Mouse (Mus musculus): ENCODE data around the gene Prkcg. TPM values are rescaled to one million over a fixed set of nuclear protein-coding genes. Genes with fewer than 3 reads are reported as not detected.

Prkcg gene
- total and polyA plus RNA-seq, 3 experiments, result 0.15 to 3.0 (median 0.17) TPM

DNA sequence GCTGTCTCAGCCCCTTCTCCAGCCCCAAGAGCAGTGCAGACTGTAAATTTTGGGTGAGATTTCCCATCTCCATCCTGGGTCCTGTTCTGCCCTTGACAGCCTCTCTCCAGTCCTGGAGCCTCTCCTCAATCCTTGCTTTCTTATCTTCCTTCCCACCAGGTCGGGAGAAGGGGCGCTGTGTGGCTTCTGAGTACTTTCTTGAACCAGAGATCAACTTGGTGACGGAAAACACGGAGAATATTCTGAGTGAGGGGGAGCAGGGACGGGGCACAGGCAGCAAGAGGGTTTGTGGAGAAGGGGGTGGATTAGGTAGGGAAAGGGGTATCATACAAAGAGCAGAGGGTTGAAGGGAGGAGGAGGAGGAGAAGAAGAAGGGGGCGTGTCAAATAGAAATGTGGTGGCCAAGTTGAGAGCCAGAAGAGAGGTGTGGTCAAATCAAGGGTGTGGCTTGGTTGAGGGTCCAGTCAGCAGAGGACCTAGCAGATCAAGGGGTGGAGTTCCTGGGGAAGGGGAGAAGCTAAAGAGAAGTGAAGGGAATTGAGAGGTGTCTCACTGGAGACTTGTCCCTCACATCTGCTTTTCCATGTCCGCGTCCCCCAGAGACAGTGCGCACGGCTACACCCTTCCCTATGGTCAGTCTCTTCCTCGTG lies 49.4 kb downstream of the Prkcg start:
- TF ChIP-seq MXI1 (IDR thresholded peaks at IDR 0.05; ENCODE audit: low read depth, low read length), result no peak
- TF ChIP-seq CHD2 (IDR thresholded peaks at IDR 0.05; ENCODE audit: low read length), result no peak
- TF ChIP-seq MAX (IDR thresholded peaks at IDR 0.05; ENCODE audit: low read length), result no peak
- no peak for TF ChIP-seq MEF2A (IDR thresholded peaks at IDR 0.05; ENCODE audit: borderline replicate concordance, low read depth, low read length)
- no peak for TF ChIP-seq EP300 (IDR thresholded peaks at IDR 0.05; ENCODE audit: low read length)
- TF ChIP-seq SIN3A (IDR thresholded peaks at IDR 0.05; ENCODE audit: low read length), result no peak
- no peak for TF ChIP-seq NRF1 (IDR thresholded peaks at IDR 0.05; ENCODE audit: low read depth, low read length)
- no peak for TF ChIP-seq CTCF (conservative IDR thresholded peaks at IDR 0.05 in 1 of 2, IDR thresholded peaks at IDR 0.05 in 1 of 2; ENCODE audit: low read depth in 2 of 2, low read length in 2 of 2)
- in situ Hi-C loops (cut with MboI; ENCODE audit: low pct_ligation_motif_present, low pct_unique_long_range_greater_than_20kb, low sequenced_read_pairs) (no loop called here), dilution Hi-C loops (cut with MboI; ENCODE audit: extremely low pct_ligation_motif_present, extremely low pct_unique_long_range_greater_than_20kb, low sequenced_read_pairs) (no loop called here)
- peak; percentile 31 for DNase-seq (ENCODE audit: extremely low read depth)
- H3K4me2 ChIP-seq (ENCODE audit: insufficient read depth, low read depth, poor library complexity, severe bottlenecking), result peak overlapping the region; percentile 65; the same call in 1 of the 2 replicates
- H3K9ac ChIP-seq (ENCODE audit: insufficient read depth, low read depth), result no peak overlapping the region
- peak overlapping the region; percentile 5 to 30 (median 19) for H3K4me3 ChIP-seq (replicated peaks in 1 of 3; ENCODE audit: low read depth in 2 of 3, low read length in 2 of 3, poor library complexity in 1 of 3)
- H3K36me3 ChIP-seq (replicated peaks in 1 of 2; ENCODE audit: control insufficient read depth in 1 of 2, insufficient read depth in 1 of 2, low read length in 1 of 2), result no peaks in the 10 kb centered on the region
- peaks cover 6% of the 10 kb centered on the region for H3K27me3 ChIP-seq (replicated peaks)
- peaks cover 6 to 8% of the 10 kb centered on the region in 2 experiments; a peak in 2 of 4 replicates for H3K4me1 ChIP-seq (ENCODE audit: control insufficient read depth in 1 of 2, insufficient read depth in 2 of 2)
- H3K79me2 ChIP-seq (replicated peaks; ENCODE audit: control insufficient read depth, extremely low read depth, insufficient read depth, poor library complexity, severe bottlenecking), result no peaks in the 10 kb centered on the region
- H3K9me3 ChIP-seq (replicated peaks; ENCODE audit: low read length), result no peaks in the 10 kb centered on the region
- H3K27ac ChIP-seq (ENCODE audit: insufficient read depth, low read depth), result no peak overlapping the region

DNA sequence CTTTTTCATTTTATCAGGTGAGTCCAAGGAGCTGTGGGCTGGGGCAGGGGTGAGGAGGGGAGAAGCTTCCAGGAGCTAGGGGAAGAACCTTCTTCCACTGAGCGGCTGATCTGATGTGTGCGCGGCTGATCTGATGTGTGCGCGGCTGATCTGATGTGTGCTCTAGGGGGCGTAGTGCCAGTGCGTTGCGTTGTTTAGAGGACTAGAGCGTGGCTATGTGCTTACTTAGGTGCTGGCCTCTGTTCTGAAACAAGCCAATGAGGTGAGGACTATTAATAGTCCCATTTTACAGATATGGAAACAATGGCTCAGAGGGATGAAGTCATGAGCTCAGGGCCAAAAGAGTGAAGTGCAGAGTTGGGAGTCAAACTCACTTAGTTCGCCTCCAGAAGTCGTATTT lies 50.0 kb downstream of the Prkcg start:
- H3K4me3 ChIP-seq (replicated peaks in 1 of 3; ENCODE audit: low read depth in 2 of 3, low read length in 2 of 3, poor library complexity in 1 of 3), result peak overlapping the region; percentile 5 to 30 (median 19)
- TF ChIP-seq RAD21 (IDR thresholded peaks at IDR 0.05; ENCODE audit: low read depth, low read length) (peak; percentile 10), CTCF (conservative IDR thresholded peaks at IDR 0.05 in 1 of 2, IDR thresholded peaks at IDR 0.05 in 1 of 2; ENCODE audit: low read depth in 2 of 2, low read length in 2 of 2) (peak; percentile 15 to 60; a peak in 3 of 4 replicates), MAZ (IDR thresholded peaks at IDR 0.05; ENCODE audit: low read depth, low read length) (no peak), KAT2A (IDR thresholded peaks at IDR 0.05; ENCODE audit: insufficient replicate concordance, low read length) (no peak), USF2 (conservative IDR thresholded peaks at IDR 0.05; ENCODE audit: low read depth, low read length) (no peak), E2F4 (IDR thresholded peaks at IDR 0.05; ENCODE audit: insufficient replicate concordance, low read depth, low read length) (no peak), SIN3A (IDR thresholded peaks at IDR 0.05; ENCODE audit: low read length) (0 out of 2 replicates have a peak, but pooled peaks have one; percentile 10), RCOR1 (conservative IDR thresholded peaks at IDR 0.05; ENCODE audit: low read depth, low read length) (no peak), ZMIZ1 (IDR thresholded peaks at IDR 0.05; ENCODE audit: low read depth, low read length) (no peak), TBP (conservative IDR thresholded peaks at IDR 0.05; ENCODE audit: low read depth, low read length) (no peak), BHLHE40 (IDR thresholded peaks at IDR 0.05; ENCODE audit: low read depth, low read length) (no peak; the same call in 1 of the 2 replicates), TCF12 (IDR thresholded peaks at IDR 0.05; ENCODE audit: low read depth, low read length) (no peak), CHD1 (IDR thresholded peaks at IDR 0.05; ENCODE audit: low read depth, low read length) (no peak), HCFC1 (IDR thresholded peaks at IDR 0.05; ENCODE audit: low read depth, low read length) (no peak), JUN (IDR thresholded peaks at IDR 0.05; ENCODE audit: insufficient read depth, low read depth, low read length) (peak; percentile 83), ELF1 (IDR thresholded peaks at IDR 0.05; ENCODE audit: low read depth, low read length) (no peak), POLR2AphosphoS2 (IDR thresholded peaks at IDR 0.05; ENCODE audit: low read depth, low read length) (no peak), IRF4 (IDR thresholded peaks at IDR 0.05; ENCODE audit: low read depth, low read length) (no peak), USF1 (IDR thresholded peaks at IDR 0.05; ENCODE audit: low read depth, low read length) (no peak), SMC3 (IDR thresholded peaks at IDR 0.05; ENCODE audit: low read depth, low read length) (peak; percentile 36), POLR2A (IDR thresholded peaks at IDR 0.05; ENCODE audit: low read depth, low read length) (no peak), ETS1 (conservative IDR thresholded peaks at IDR 0.05; ENCODE audit: low read depth, low read length) (peak; percentile 76), UBTF (IDR thresholded peaks at IDR 0.05; ENCODE audit: low read depth, low read length) (no peak), EP300 (IDR thresholded peaks at IDR 0.05; ENCODE audit: low read length) (peak; percentile 62; the same call in 1 of the 2 replicates), MAX (IDR thresholded peaks at IDR 0.05; ENCODE audit: low read length) (no peak), ZC3H11A (IDR thresholded peaks at IDR 0.05; ENCODE audit: low read depth, low read length) (no peak), NRF1 (IDR thresholded peaks at IDR 0.05; ENCODE audit: low read depth, low read length) (no peak), JUND (conservative IDR thresholded peaks at IDR 0.05; ENCODE audit: low read depth, low read length) (peak; percentile 79), CHD2 (IDR thresholded peaks at IDR 0.05; ENCODE audit: low read length) (no peak)

More for the DNA sequence above, 50.0 kb downstream of the Prkcg start:
- Histone ChIP-seq H3K36me3 (replicated peaks in 1 of 2; ENCODE audit: control insufficient read depth in 1 of 2, insufficient read depth in 1 of 2, low read length in 1 of 2) (no peaks in the 10 kb centered on the region), H3K4me1 (ENCODE audit: control insufficient read depth in 1 of 2, insufficient read depth in 2 of 2) (peaks cover 6 to 8% of the 10 kb centered on the region in 2 experiments; a peak in 2 of 4 replicates), H3K27ac (ENCODE audit: insufficient read depth, low read depth) (no peak overlapping the region), H3K9me3 (replicated peaks; ENCODE audit: low read length) (no peaks in the 10 kb centered on the region), H3K27me3 (replicated peaks) (peaks cover 6% of the 10 kb centered on the region), H3K4me2 (ENCODE audit: insufficient read depth, low read depth, poor library complexity, severe bottlenecking) (peak overlapping the region; percentile 65; the same call in 1 of the 2 replicates), H3K9ac (ENCODE audit: insufficient read depth, low read depth) (no peak overlapping the region), H3K79me2 (replicated peaks; ENCODE audit: control insufficient read depth, extremely low read depth, insufficient read depth, poor library complexity, severe bottlenecking) (no peaks in the 10 kb centered on the region)
- in situ Hi-C loops (cut with MboI; ENCODE audit: low pct_ligation_motif_present, low pct_unique_long_range_greater_than_20kb, low sequenced_read_pairs), result no loop called here
- dilution Hi-C loops (cut with MboI; ENCODE audit: extremely low pct_ligation_motif_present, extremely low pct_unique_long_range_greater_than_20kb, low sequenced_read_pairs), result no loop called here
- DNase-seq (ENCODE audit: extremely low read depth), result peak; percentile 80
